Mouse (Mus musculus): ENCODE measurements around the gene Nr2f1. TPM values are rescaled to one million over a fixed set of nuclear protein-coding genes. Genes with fewer than 3 reads are reported as not detected.

Nr2f1 gene
- polyA plus RNA-seq, 1 experiment from 2014 or later = 5.7 TPM

GRCm38 (mm10) chr13:78177381-78177950 lies 22.1 kb downstream of the Nr2f1 start:
- WGBS = 3% methylated on average over 5 of the region's 5 CpGs
- no peak for ATAC-seq (ENCODE audit: insufficient number of reproducible peaks, insufficient read depth, low FRiP score, low TSS enrichment, low read depth)
- H3K4me1 ChIP-seq (replicated peaks) = peaks cover 21% of the 10 kb centered on the region

GRCm38 (mm10) chr13:78175821-78176380 lies 23.7 kb downstream of the Nr2f1 start:
- ATAC-seq (ENCODE audit: insufficient number of reproducible peaks, insufficient read depth, low FRiP score, low TSS enrichment, low read depth) = no peak
- WGBS = 2% methylated on average over 8 of the region's 8 CpGs
- Histone ChIP-seq H3K27me3 (peaks cover 76% of the 10 kb centered on the region), H3K4me3 (replicated peaks) (no peak overlapping the region), H3K9ac (replicated peaks) (no peak overlapping the region), H3K4me2 (no peak overlapping the region), H3K4me1 (replicated peaks) (peaks cover 10% of the 10 kb centered on the region), H3K9me3 (no peaks in the 10 kb centered on the region), H3K27ac (no peak overlapping the region), H3K36me3 (no peaks in the 10 kb centered on the region)

More at GRCm38 (mm10) chr13:78177381-78177950, 22.1 kb downstream of the Nr2f1 start:
- Histone ChIP-seq H3K9me3 (no peaks in the 10 kb centered on the region), H3K27me3 (peaks cover 76% of the 10 kb centered on the region), H3K9ac (replicated peaks) (no peak overlapping the region), H3K27ac (no peak overlapping the region), H3K4me3 (replicated peaks) (no peak overlapping the region), H3K36me3 (no peaks in the 10 kb centered on the region), H3K4me2 (no peak overlapping the region)

- Histone ChIP-seq H3K36me3 (no peaks in the 10 kb centered on the region), H3K9ac (replicated peaks) (no peak overlapping the region), H3K4me1 (replicated peaks) (peaks cover 9% of the 10 kb centered on the region), H3K27ac (no peak overlapping the region), H3K4me2 (no peak overlapping the region), H3K4me3 (replicated peaks) (no peak overlapping the region), H3K9me3 (no peaks in the 10 kb centered on the region), H3K27me3 (peaks cover 76% of the 10 kb centered on the region)
- no peak for ATAC-seq (ENCODE audit: insufficient number of reproducible peaks, insufficient read depth, low FRiP score, low TSS enrichment, low read depth)
- WGBS = 0% methylated on average over 1 of the region's 1 CpGs
Observed at GRCm38 (mm10) chr13:78174891-78175290, 24.7 kb downstream of the Nr2f1 start.

GRCm38 (mm10) chr13:78174191-78174590 lies 25.4 kb downstream of the Nr2f1 start:
- Histone ChIP-seq H3K4me3 (replicated peaks) (no peak overlapping the region), H3K36me3 (no peaks in the 10 kb centered on the region), H3K4me1 (replicated peaks) (peaks cover 5% of the 10 kb centered on the region), H3K4me2 (no peak overlapping the region), H3K9me3 (no peaks in the 10 kb centered on the region), H3K27me3 (peaks cover 75% of the 10 kb centered on the region), H3K9ac (replicated peaks) (no peak overlapping the region), H3K27ac (no peak overlapping the region)
- ATAC-seq (ENCODE audit: insufficient number of reproducible peaks, insufficient read depth, low FRiP score, low TSS enrichment, low read depth) = no peak
- 8% methylated on average over 3 of the region's 3 CpGs for WGBS

- no peaks in the 10 kb centered on the region for H3K36me3 ChIP-seq
- H3K9me3 ChIP-seq = no peaks in the 10 kb centered on the region
- 1% methylated on average over 3 of the region's 3 CpGs for WGBS
- ATAC-seq (ENCODE audit: insufficient number of reproducible peaks, insufficient read depth, low FRiP score, low TSS enrichment, low read depth) = no peak
- H3K27ac ChIP-seq = no peak overlapping the region
- peaks cover 68% of the 10 kb centered on the region for H3K27me3 ChIP-seq
- no peak overlapping the region for H3K4me3 ChIP-seq (replicated peaks)
- no peak overlapping the region for H3K4me2 ChIP-seq
- H3K9ac ChIP-seq (replicated peaks) = no peak overlapping the region
- H3K4me1 ChIP-seq (replicated peaks) = peaks cover 3% of the 10 kb centered on the region
Observed at GRCm38 (mm10) chr13:78172861-78173260, 26.7 kb downstream of the Nr2f1 start.

- no peak overlapping the region for H3K27ac ChIP-seq
- H3K36me3 ChIP-seq = no peaks in the 10 kb centered on the region
- H3K27me3 ChIP-seq = peaks cover 71% of the 10 kb centered on the region
- no peak overlapping the region for H3K4me3 ChIP-seq (replicated peaks)
- WGBS = 1% methylated on average over 17 of the region's 17 CpGs
- H3K9ac ChIP-seq (replicated peaks) = no peak overlapping the region
- H3K4me1 ChIP-seq (replicated peaks) = peaks cover 3% of the 10 kb centered on the region
- no peak for ATAC-seq (ENCODE audit: insufficient number of reproducible peaks, insufficient read depth, low FRiP score, low TSS enrichment, low read depth)
- H3K4me2 ChIP-seq = no peak overlapping the region
- H3K9me3 ChIP-seq = no peaks in the 10 kb centered on the region
Observed at GRCm38 (mm10) chr13:78171984-78172636, 27.4 kb downstream of the Nr2f1 start.

GRCm38 (mm10) chr13:78171320-78171719 lies 28.2 kb downstream of the Nr2f1 start:
- Histone ChIP-seq H3K4me2 (no peak overlapping the region), H3K4me1 (replicated peaks) (peaks cover 3% of the 10 kb centered on the region), H3K27ac (no peak overlapping the region), H3K27me3 (peaks cover 68% of the 10 kb centered on the region), H3K9ac (replicated peaks) (no peak overlapping the region), H3K9me3 (no peaks in the 10 kb centered on the region), H3K36me3 (no peaks in the 10 kb centered on the region), H3K4me3 (replicated peaks) (no peak overlapping the region)
- ATAC-seq (ENCODE audit: insufficient number of reproducible peaks, insufficient read depth, low FRiP score, low TSS enrichment, low read depth) = no peak
- WGBS = under 1% methylated on average over 15 of the region's 15 CpGs

- Histone ChIP-seq H3K4me1 (replicated peaks) (peaks cover 8% of the 10 kb centered on the region), H3K36me3 (no peaks in the 10 kb centered on the region), H3K4me2 (no peak overlapping the region), H3K27ac (no peak overlapping the region), H3K9me3 (no peaks in the 10 kb centered on the region), H3K27me3 (peaks cover 76% of the 10 kb centered on the region), H3K4me3 (replicated peaks) (no peak overlapping the region), H3K9ac (replicated peaks) (no peak overlapping the region)
- 50% methylated on average over 4 of the region's 4 CpGs for WGBS
- ATAC-seq (ENCODE audit: insufficient number of reproducible peaks, insufficient read depth, low FRiP score, low TSS enrichment, low read depth) = no peak
Observed at GRCm38 (mm10) chr13:78168166-78168565, 31.4 kb downstream of the Nr2f1 start.

GRCm38 (mm10) chr13:78164941-78165340 lies 34.6 kb downstream of the Nr2f1 start:
- no peak overlapping the region for H3K9ac ChIP-seq (replicated peaks)
- H3K4me3 ChIP-seq (replicated peaks) = no peak overlapping the region
- no peaks in the 10 kb centered on the region for H3K36me3 ChIP-seq
- no peak for ATAC-seq (ENCODE audit: insufficient number of reproducible peaks, insufficient read depth, low FRiP score, low TSS enrichment, low read depth)
- H3K27ac ChIP-seq = no peak overlapping the region
- no peak overlapping the region for H3K4me2 ChIP-seq
- peaks cover 59% of the 10 kb centered on the region for H3K27me3 ChIP-seq
- H3K9me3 ChIP-seq = no peaks in the 10 kb centered on the region
- H3K4me1 ChIP-seq (replicated peaks) = 0 out of 2 replicates have a peak, but pooled peaks cover 4% of the 10 kb centered on the region

GRCm38 (mm10) chr13:78163087-78163958 lies 36.2 kb downstream of the Nr2f1 start:
- Histone ChIP-seq H3K9ac (replicated peaks) (peak overlapping the region; percentile 55), H3K27ac (no peak overlapping the region), H3K4me2 (peak overlapping the region; percentile 98), H3K4me1 (replicated peaks) (0 out of 2 replicates have a peak, but pooled peaks cover 4% of the 10 kb centered on the region), H3K9me3 (no peaks in the 10 kb centered on the region), H3K27me3 (peaks cover 52% of the 10 kb centered on the region), H3K36me3 (no peaks in the 10 kb centered on the region), H3K4me3 (replicated peaks) (peak overlapping the region; percentile 61)
- under 1% methylated on average over 80 of the region's 86 CpGs for WGBS
- peak; percentile 87 for ATAC-seq (ENCODE audit: insufficient number of reproducible peaks, insufficient read depth, low FRiP score, low TSS enrichment, low read depth)

- no peak overlapping the region for H3K4me3 ChIP-seq (replicated peaks)
- H3K27ac ChIP-seq = no peak overlapping the region
- H3K36me3 ChIP-seq = no peaks in the 10 kb centered on the region
- 0 out of 2 replicates have a peak, but pooled peaks have one; percentile 38 for ATAC-seq (ENCODE audit: insufficient number of reproducible peaks, insufficient read depth, low FRiP score, low TSS enrichment, low read depth)
- no peaks in the 10 kb centered on the region for H3K9me3 ChIP-seq
- peaks cover 41% of the 10 kb centered on the region for H3K27me3 ChIP-seq
- no peak overlapping the region for H3K4me2 ChIP-seq
- 0 out of 2 replicates have a peak, but pooled peaks cover 4% of the 10 kb centered on the region for H3K4me1 ChIP-seq (replicated peaks)
- no peak overlapping the region for H3K9ac ChIP-seq (replicated peaks)
- WGBS = 55% methylated on average over 2 of the region's 2 CpGs
Observed at GRCm38 (mm10) chr13:78162149-78162548, 37.4 kb downstream of the Nr2f1 start.
